Mouse (Mus musculus): ENCODE data around the gene Ano10. TPM values are rescaled to one million over a fixed set of nuclear protein-coding genes. Genes with fewer than 3 reads are reported as not detected.
A peak's percentile ranks its signal among the peaks of the same experiment; 100 is the strongest.

The Ano10 gene
- total and polyA plus RNA-seq, 2 experiments = 12.2 to 13.5 TPM

- Histone ChIP-seq H3K4me1 (ENCODE audit: control insufficient read depth, insufficient read depth, low read length) (no peaks in the 10 kb centered on the region), H3K4me3 (ENCODE audit: insufficient read depth, low read depth, low read length) (no peak overlapping the region), H3K27ac (replicated peaks; ENCODE audit: insufficient read depth, low read depth, low read length) (no peak overlapping the region), H3K36me3 (ENCODE audit: control insufficient read depth, insufficient read depth, low read length) (no peaks in the 10 kb centered on the region), H3K9ac (ENCODE audit: low read depth, low read length) (no peak overlapping the region), H3K79me2 (ENCODE audit: control insufficient read depth, insufficient read depth, low read length) (no peaks in the 10 kb centered on the region), H3K27me3 (ENCODE audit: control insufficient read depth, insufficient read depth, low read length) (no peaks in the 10 kb centered on the region)
- no peak for TF ChIP-seq CTCF (IDR thresholded peaks at IDR 0.05; ENCODE audit: low read depth, low read length)
- no peak for TF ChIP-seq POLR2A (IDR thresholded peaks at IDR 0.05; ENCODE audit: extremely low read depth, insufficient read depth, low read length)
- 100% methylated on average over 1 of the region's 1 CpGs for WGBS
- no peak for DNase-seq (ENCODE audit: extremely low read depth, low read depth, low spot score)
Observed at GRCm38 (mm10) chr9:122325996-122326395, 31.8 kb upstream of the Ano10 start.

- TF ChIP-seq CTCF (IDR thresholded peaks at IDR 0.05; ENCODE audit: low read depth, low read length) = no peak
- TF ChIP-seq POLR2A (IDR thresholded peaks at IDR 0.05; ENCODE audit: extremely low read depth, insufficient read depth, low read length) = no peak
- Histone ChIP-seq H3K27ac (replicated peaks; ENCODE audit: insufficient read depth, low read depth, low read length) (no peak overlapping the region), H3K27me3 (ENCODE audit: control insufficient read depth, insufficient read depth, low read length) (no peaks in the 10 kb centered on the region), H3K4me1 (ENCODE audit: control insufficient read depth, insufficient read depth, low read length) (0 out of 2 replicates have a peak, but pooled peaks cover 2% of the 10 kb centered on the region), H3K9ac (ENCODE audit: low read depth, low read length) (no peak overlapping the region), H3K79me2 (ENCODE audit: control insufficient read depth, insufficient read depth, low read length) (no peaks in the 10 kb centered on the region), H3K4me3 (ENCODE audit: insufficient read depth, low read depth, low read length) (no peak overlapping the region), H3K36me3 (ENCODE audit: control insufficient read depth, insufficient read depth, low read length) (no peaks in the 10 kb centered on the region)
- 85% methylated on average over 3 of the region's 3 CpGs for WGBS
- no peak for DNase-seq (ENCODE audit: extremely low read depth, low read depth, low spot score)
Observed at GRCm38 (mm10) chr9:122322356-122322755, 28.1 kb upstream of the Ano10 start.

- DNase-seq (ENCODE audit: extremely low read depth, low read depth, low spot score) = peak; percentile 77
- H3K4me1 ChIP-seq (ENCODE audit: control insufficient read depth, insufficient read depth, low read length) = peaks cover 4% of the 10 kb centered on the region; the same call in 1 of the 2 replicates
- no peaks in the 10 kb centered on the region for H3K79me2 ChIP-seq (ENCODE audit: control insufficient read depth, insufficient read depth, low read length)
- WGBS = 58% methylated on average over 4 of the region's 4 CpGs
- TF ChIP-seq CTCF (IDR thresholded peaks at IDR 0.05; ENCODE audit: low read depth, low read length) (peak; percentile 14; the same call in 1 of the 2 replicates), POLR2A (IDR thresholded peaks at IDR 0.05; ENCODE audit: extremely low read depth, insufficient read depth, low read length) (no peak)
- H3K27me3 ChIP-seq (ENCODE audit: control insufficient read depth, insufficient read depth, low read length) = no peaks in the 10 kb centered on the region
- H3K27ac ChIP-seq (replicated peaks; ENCODE audit: insufficient read depth, low read depth, low read length) = no peak overlapping the region
- no peak overlapping the region for H3K9ac ChIP-seq (ENCODE audit: low read depth, low read length)
- H3K36me3 ChIP-seq (ENCODE audit: control insufficient read depth, insufficient read depth, low read length) = no peaks in the 10 kb centered on the region
- H3K4me3 ChIP-seq (ENCODE audit: insufficient read depth, low read depth, low read length) = no peak overlapping the region
Observed at GRCm38 (mm10) chr9:122320626-122321025, 26.4 kb upstream of the Ano10 start.

- H3K36me3 ChIP-seq (ENCODE audit: control insufficient read depth, insufficient read depth, low read length) = no peaks in the 10 kb centered on the region
- H3K27ac ChIP-seq (replicated peaks; ENCODE audit: insufficient read depth, low read depth, low read length) = no peak overlapping the region
- 18% methylated on average over 7 of the region's 7 CpGs for whole genome bisulfite sequencing
- TF ChIP-seq POLR2A (IDR thresholded peaks at IDR 0.05; ENCODE audit: extremely low read depth, insufficient read depth, low read length) (no peak), CTCF (IDR thresholded peaks at IDR 0.05; ENCODE audit: low read depth, low read length) (no peak)
- peak; percentile 74 for DNase-seq (ENCODE audit: extremely low read depth, low read depth, low spot score)
- H3K4me3 ChIP-seq (ENCODE audit: insufficient read depth, low read depth, low read length) = no peak overlapping the region
- no peak overlapping the region for H3K9ac ChIP-seq (ENCODE audit: low read depth, low read length)
- no peaks in the 10 kb centered on the region for H3K27me3 ChIP-seq (ENCODE audit: control insufficient read depth, insufficient read depth, low read length)
- H3K4me1 ChIP-seq (ENCODE audit: control insufficient read depth, insufficient read depth, low read length) = peaks cover 8% of the 10 kb centered on the region
- H3K79me2 ChIP-seq (ENCODE audit: control insufficient read depth, insufficient read depth, low read length) = no peaks in the 10 kb centered on the region
Observed at GRCm38 (mm10) chr9:122316562-122316961, 22.3 kb upstream of the Ano10 start.

GRCm38 (mm10) chr9:122315501-122315900, 21.3 kb upstream of the Ano10 start:
- no peak for DNase-seq (ENCODE audit: extremely low read depth, low read depth, low spot score)
- H3K27ac ChIP-seq (replicated peaks; ENCODE audit: insufficient read depth, low read depth, low read length) = no peak overlapping the region
- H3K27me3 ChIP-seq (ENCODE audit: control insufficient read depth, insufficient read depth, low read length) = no peaks in the 10 kb centered on the region
- H3K4me3 ChIP-seq (ENCODE audit: insufficient read depth, low read depth, low read length) = no peak overlapping the region
- no peaks in the 10 kb centered on the region for H3K36me3 ChIP-seq (ENCODE audit: control insufficient read depth, insufficient read depth, low read length)
- no peak overlapping the region for H3K9ac ChIP-seq (ENCODE audit: low read depth, low read length)
- 56% methylated on average over 11 of the region's 11 CpGs for WGBS
- H3K4me1 ChIP-seq (ENCODE audit: control insufficient read depth, insufficient read depth, low read length) = peaks cover 10% of the 10 kb centered on the region
- no peaks in the 10 kb centered on the region for H3K79me2 ChIP-seq (ENCODE audit: control insufficient read depth, insufficient read depth, low read length)
- no peak for TF ChIP-seq POLR2A (IDR thresholded peaks at IDR 0.05; ENCODE audit: extremely low read depth, insufficient read depth, low read length)
- TF ChIP-seq CTCF (IDR thresholded peaks at IDR 0.05; ENCODE audit: low read depth, low read length) = no peak

- Histone ChIP-seq H3K9ac (ENCODE audit: low read depth, low read length) (no peak overlapping the region), H3K27ac (replicated peaks; ENCODE audit: insufficient read depth, low read depth, low read length) (no peak overlapping the region), H3K4me1 (ENCODE audit: control insufficient read depth, insufficient read depth, low read length) (peaks cover 10% of the 10 kb centered on the region), H3K79me2 (ENCODE audit: control insufficient read depth, insufficient read depth, low read length) (no peaks in the 10 kb centered on the region), H3K27me3 (ENCODE audit: control insufficient read depth, insufficient read depth, low read length) (no peaks in the 10 kb centered on the region), H3K4me3 (ENCODE audit: insufficient read depth, low read depth, low read length) (no peak overlapping the region), H3K36me3 (ENCODE audit: control insufficient read depth, insufficient read depth, low read length) (no peaks in the 10 kb centered on the region)
- no peak for DNase-seq (ENCODE audit: extremely low read depth, low read depth, low spot score)
- 73% methylated on average over 4 of the region's 4 CpGs for WGBS
- TF ChIP-seq POLR2A (IDR thresholded peaks at IDR 0.05; ENCODE audit: extremely low read depth, insufficient read depth, low read length) (no peak), CTCF (IDR thresholded peaks at IDR 0.05; ENCODE audit: low read depth, low read length) (no peak)
Observed at GRCm38 (mm10) chr9:122314942-122315341, 20.7 kb upstream of the Ano10 start.
